Mouse (Mus musculus): ENCODE measurements around the gene Rps26. TPM values are rescaled to one million over a fixed set of nuclear protein-coding genes. Genes with fewer than 3 reads are reported as not detected.

Gene Rps26
- polyA plus RNA-seq, 1 experiment from 2014 or later = 493 TPM

DNA sequence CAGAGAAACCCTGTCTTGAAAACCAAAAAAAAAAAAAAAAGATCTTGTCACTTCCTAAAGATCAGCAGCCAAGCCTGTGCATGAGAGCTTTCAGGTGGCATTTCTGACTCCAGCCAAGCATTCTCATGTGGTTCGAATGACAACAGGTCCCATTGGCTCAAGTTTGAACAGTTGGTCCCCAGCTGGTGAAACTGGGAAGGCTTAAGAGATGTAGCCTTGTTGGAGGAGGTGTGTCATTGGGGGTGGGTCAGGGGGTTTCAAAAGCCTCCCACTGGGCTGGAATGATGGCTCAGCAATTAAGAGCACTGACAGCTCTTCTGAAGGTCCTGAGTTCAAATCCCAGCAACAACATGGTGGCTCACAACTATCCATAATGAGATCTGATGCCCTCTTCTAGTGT, 25.0 kb downstream of the Rps26 start:
- Histone ChIP-seq H3K27ac (ENCODE audit: low read depth, low read length) (no peak overlapping the region), H3K4me3 (ENCODE audit: low read depth, low read length) (no peak overlapping the region), H3K9me3 (ENCODE audit: control insufficient read depth, low read length) (no peaks in the 10 kb centered on the region), H3K4me2 (ENCODE audit: low read depth, low read length) (no peak overlapping the region), H3K36me3 (ENCODE audit: control insufficient read depth, insufficient read depth, low read length) (no peaks in the 10 kb centered on the region), H3K27me3 (ENCODE audit: control insufficient read depth, insufficient read depth, low read length) (no peaks in the 10 kb centered on the region), H3K9ac (replicated peaks; ENCODE audit: low read depth, low read length) (no peak overlapping the region), H3K4me1 (ENCODE audit: control insufficient read depth, insufficient read depth, low read length) (no peaks in the 10 kb centered on the region)
- ATAC-seq (ENCODE audit: low read depth) = no peak
- 89% methylated on average over 1 of the region's 1 CpGs for WGBS

DNA sequence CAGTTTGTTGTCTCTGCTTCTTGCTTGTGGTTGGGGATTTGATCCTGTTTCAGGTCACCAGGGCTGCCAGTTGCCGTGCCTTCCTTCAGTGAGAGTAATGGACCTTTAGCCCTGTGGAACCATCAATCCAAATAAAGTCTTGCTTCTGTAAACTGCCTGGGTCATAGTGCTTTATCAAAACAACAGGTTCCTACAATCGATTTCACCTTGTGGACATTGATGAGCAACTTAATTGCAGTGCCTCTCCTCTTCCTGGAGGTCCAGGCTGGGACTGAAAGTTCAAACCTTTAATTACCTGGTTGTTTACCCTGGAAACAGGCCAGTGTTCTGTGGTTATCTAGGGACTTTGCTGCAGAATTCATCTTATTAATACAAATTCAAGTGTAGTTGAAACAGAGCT, 28.1 kb downstream of the Rps26 start:
- Histone ChIP-seq H3K27ac (ENCODE audit: low read depth, low read length) (no peak overlapping the region), H3K4me3 (ENCODE audit: low read depth, low read length) (no peak overlapping the region), H3K27me3 (ENCODE audit: control insufficient read depth, insufficient read depth, low read length) (no peaks in the 10 kb centered on the region), H3K9me3 (ENCODE audit: control insufficient read depth, low read length) (no peaks in the 10 kb centered on the region), H3K4me1 (ENCODE audit: control insufficient read depth, insufficient read depth, low read length) (no peaks in the 10 kb centered on the region), H3K9ac (replicated peaks; ENCODE audit: low read depth, low read length) (no peak overlapping the region), H3K4me2 (ENCODE audit: low read depth, low read length) (no peak overlapping the region), H3K36me3 (ENCODE audit: control insufficient read depth, insufficient read depth, low read length) (no peaks in the 10 kb centered on the region)
- 76% methylated on average over 2 of the region's 2 CpGs for WGBS
- ATAC-seq (ENCODE audit: low read depth) = no peak

DNA sequence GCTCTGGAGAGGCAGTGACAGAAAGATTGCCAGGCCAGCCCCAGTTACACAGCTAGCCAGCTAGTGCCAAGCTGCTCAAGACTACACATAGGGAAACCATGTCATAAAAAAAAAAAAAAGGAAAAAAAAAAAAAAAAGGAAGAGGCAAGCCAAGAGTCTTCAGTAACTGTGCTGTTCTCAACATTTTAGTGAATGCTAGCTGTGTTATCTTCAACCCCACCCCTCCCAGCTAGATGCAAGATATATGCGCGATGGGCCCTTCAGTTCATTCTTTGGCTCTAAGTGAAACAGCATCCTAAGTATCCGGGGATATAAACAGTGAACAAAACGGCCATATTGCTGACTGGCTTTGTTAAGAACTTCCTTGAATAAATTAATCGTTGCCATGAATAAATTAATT, 33.8 kb downstream of the Rps26 start:
- WGBS = 70% methylated on average over 5 of the region's 5 CpGs
- Histone ChIP-seq H3K36me3 (ENCODE audit: control insufficient read depth, insufficient read depth, low read length) (no peaks in the 10 kb centered on the region), H3K4me1 (ENCODE audit: control insufficient read depth, insufficient read depth, low read length) (no peaks in the 10 kb centered on the region), H3K4me3 (ENCODE audit: low read depth, low read length) (no peak overlapping the region), H3K27ac (ENCODE audit: low read depth, low read length) (no peak overlapping the region), H3K9ac (replicated peaks; ENCODE audit: low read depth, low read length) (no peak overlapping the region), H3K9me3 (ENCODE audit: control insufficient read depth, low read length) (no peaks in the 10 kb centered on the region), H3K4me2 (ENCODE audit: low read depth, low read length) (no peak overlapping the region), H3K27me3 (ENCODE audit: control insufficient read depth, insufficient read depth, low read length) (peaks cover 18% of the 10 kb centered on the region; the same call in 1 of the 2 replicates)
- no peak for ATAC-seq (ENCODE audit: low read depth)

DNA sequence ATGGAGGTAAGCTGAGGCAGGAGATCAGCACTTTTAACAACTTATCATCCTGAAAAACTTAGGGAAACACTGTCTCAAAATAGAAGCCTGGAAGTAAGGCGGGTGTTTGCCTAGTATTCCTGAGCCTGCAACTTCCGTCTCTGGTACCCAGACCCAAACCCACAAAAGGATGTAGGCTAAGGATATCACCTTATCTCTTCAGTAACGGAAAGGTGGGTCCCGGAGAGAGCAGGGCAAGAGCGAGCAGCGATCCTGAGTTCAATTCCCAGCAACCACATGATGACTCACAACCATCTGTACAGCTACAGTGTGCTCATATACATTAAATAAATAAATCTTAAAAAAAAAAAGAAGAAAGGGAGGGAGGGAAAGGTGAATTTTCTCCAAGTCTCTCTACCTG, 35.1 kb downstream of the Rps26 start:
- no peak overlapping the region for H3K9ac ChIP-seq (replicated peaks; ENCODE audit: low read depth, low read length)
- H3K9me3 ChIP-seq (ENCODE audit: control insufficient read depth, low read length) = no peaks in the 10 kb centered on the region
- H3K36me3 ChIP-seq (ENCODE audit: control insufficient read depth, insufficient read depth, low read length) = no peaks in the 10 kb centered on the region
- peaks cover 25% of the 10 kb centered on the region for H3K27me3 ChIP-seq (ENCODE audit: control insufficient read depth, insufficient read depth, low read length)
- no peaks in the 10 kb centered on the region for H3K4me1 ChIP-seq (ENCODE audit: control insufficient read depth, insufficient read depth, low read length)
- no peak overlapping the region for H3K27ac ChIP-seq (ENCODE audit: low read depth, low read length)
- no peak overlapping the region for H3K4me3 ChIP-seq (ENCODE audit: low read depth, low read length)
- 94% methylated on average over 6 of the region's 6 CpGs for WGBS
- no peak for ATAC-seq (ENCODE audit: low read depth)
- no peak overlapping the region for H3K4me2 ChIP-seq (ENCODE audit: low read depth, low read length)

DNA sequence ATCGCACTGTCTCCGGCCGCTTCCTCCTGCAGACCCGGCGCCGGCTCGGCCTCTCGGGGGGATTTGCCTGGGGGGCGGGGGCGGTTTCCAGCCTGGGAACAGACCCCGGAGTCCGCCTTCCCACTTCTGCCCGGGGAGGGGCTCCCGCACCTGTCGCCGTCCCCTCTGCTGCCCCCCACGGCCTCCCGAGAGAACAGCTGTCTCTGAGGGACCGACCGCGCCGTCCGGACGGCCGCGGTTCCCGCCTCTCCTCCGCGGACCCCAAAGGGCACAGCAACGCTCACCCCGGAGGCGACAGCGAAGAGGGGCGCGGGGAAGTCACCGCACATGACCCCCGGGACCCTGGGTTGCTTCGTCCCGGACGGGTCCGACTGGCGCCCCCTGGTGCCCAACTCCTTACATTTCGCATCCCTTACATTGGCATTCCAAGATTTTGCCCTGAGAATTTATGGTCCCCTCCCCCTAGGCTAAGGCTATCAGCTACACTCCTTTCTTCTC, 36.3 kb downstream of the Rps26 start:
- Histone ChIP-seq H3K36me3 (ENCODE audit: control insufficient read depth, insufficient read depth, low read length) (no peaks in the 10 kb centered on the region), H3K27me3 (ENCODE audit: control insufficient read depth, insufficient read depth, low read length) (peaks cover 26% of the 10 kb centered on the region), H3K9me3 (ENCODE audit: control insufficient read depth, low read length) (no peaks in the 10 kb centered on the region), H3K27ac (ENCODE audit: low read depth, low read length) (no peak overlapping the region), H3K9ac (replicated peaks; ENCODE audit: low read depth, low read length) (peak overlapping the region; percentile 57), H3K4me1 (ENCODE audit: control insufficient read depth, insufficient read depth, low read length) (no peaks in the 10 kb centered on the region), H3K4me3 (ENCODE audit: low read depth, low read length) (peak overlapping the region; percentile 63), H3K4me2 (ENCODE audit: low read depth, low read length) (peak overlapping the region; percentile 94)
- peak; percentile 54; the same call in 1 of the 2 replicates for ATAC-seq (ENCODE audit: low read depth)
- WGBS = 0% methylated on average over 41 of the region's 43 CpGs

DNA sequence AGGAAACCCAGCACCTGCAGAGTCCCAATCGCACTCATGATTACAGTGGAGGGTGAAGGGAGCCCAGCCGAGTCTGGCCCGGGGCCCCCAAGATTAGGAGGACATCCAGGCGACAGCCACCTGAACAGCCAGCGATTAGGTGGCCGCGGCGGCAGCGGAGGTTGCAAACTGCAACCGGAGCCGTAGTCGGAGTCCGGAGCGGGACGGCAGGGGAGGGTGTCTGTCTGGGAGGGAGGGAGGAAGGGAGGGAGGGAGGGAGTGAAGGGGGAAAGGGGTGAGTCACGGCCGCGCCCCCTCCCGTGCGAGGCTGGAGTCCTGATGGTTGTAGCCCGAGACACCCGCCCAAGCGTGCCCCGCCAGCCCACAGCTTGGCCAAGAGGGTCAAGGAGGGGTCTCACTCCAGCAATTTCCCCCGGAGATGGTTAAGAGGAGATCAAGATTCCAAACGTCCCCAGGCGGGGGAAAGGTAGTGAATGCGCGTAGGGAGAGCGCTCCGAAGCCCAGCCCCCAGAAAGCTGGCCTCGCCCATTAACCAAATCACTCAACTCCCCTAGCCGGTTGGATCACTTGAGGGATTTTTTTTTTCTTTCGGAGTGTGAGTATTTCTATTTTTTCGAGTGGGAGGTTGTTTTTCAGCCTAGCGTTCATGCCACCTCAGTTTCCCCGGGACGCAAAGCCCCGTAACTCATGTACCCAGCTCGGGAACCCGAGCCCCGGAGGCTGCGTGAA, 36.9 kb downstream of the Rps26 start, which contains the start of gene Erbb3:
TSS of gene Erbb3 (minus strand) at position 189 of the 729 bp plus-strand sequence.
- peak within 1 kb of the TSS; percentile 63 for H3K4me3 ChIP-seq (ENCODE audit: low read depth, low read length)
- no peaks in the 10 kb centered on the region for H3K4me1 ChIP-seq (ENCODE audit: control insufficient read depth, insufficient read depth, low read length)
- peaks cover 26% of the 10 kb centered on the region for H3K27me3 ChIP-seq (ENCODE audit: control insufficient read depth, insufficient read depth, low read length)
- under 1% methylated on average over 42 of the region's 43 CpGs for WGBS
- no peak within 1 kb of the TSS for H3K27ac ChIP-seq (ENCODE audit: low read depth, low read length)
- peak within 1 kb of the TSS; percentile 57 for H3K9ac ChIP-seq (replicated peaks; ENCODE audit: low read depth, low read length)
- peak; percentile 22; the same call in 1 of the 2 replicates for ATAC-seq (ENCODE audit: low read depth)
- no peaks in the 10 kb centered on the region for H3K9me3 ChIP-seq (ENCODE audit: control insufficient read depth, low read length)
- H3K36me3 ChIP-seq (ENCODE audit: control insufficient read depth, insufficient read depth, low read length) = no peaks in the 10 kb centered on the region
- H3K4me2 ChIP-seq (ENCODE audit: low read depth, low read length) = peak within 1 kb of the TSS; percentile 94

DNA sequence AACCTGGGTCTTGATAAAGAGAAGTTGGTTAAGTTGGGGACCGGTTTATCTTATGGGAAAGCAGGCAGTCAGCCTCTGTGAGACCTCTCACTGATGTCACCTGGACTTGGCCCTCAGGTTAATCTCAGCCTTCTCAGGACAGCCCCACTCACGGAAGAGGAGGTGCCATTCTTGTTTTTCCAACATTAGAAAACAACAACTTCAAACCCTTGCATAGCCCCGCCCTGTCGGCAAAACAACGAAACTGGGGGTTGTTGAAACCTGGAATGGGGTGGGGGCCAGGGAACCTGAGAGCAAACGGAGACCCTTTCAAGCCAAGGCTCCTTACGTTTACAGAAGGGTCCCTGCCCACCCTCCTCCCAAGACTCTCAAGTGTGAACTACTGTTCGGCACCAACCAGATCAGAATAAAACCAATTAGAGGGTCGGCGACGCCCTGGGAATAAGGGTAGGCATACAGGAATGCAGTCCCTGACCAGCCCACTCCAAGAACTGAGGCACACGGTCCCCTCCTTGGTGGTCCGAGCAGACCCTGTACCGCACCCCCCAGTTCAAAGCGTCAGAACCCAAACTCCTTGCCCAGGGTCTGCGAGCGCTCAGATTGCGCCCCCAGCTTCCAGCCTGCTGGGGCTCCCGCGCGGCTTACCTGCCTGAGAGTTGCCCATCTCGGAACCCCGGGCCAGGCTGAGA, 37.6 kb downstream of the Rps26 start:
- Histone ChIP-seq H3K4me2 (ENCODE audit: low read depth, low read length) (peak overlapping the region; percentile 94), H3K9me3 (ENCODE audit: control insufficient read depth, low read length) (no peaks in the 10 kb centered on the region), H3K4me1 (ENCODE audit: control insufficient read depth, insufficient read depth, low read length) (no peaks in the 10 kb centered on the region), H3K4me3 (ENCODE audit: low read depth, low read length) (peak overlapping the region; percentile 63), H3K27ac (ENCODE audit: low read depth, low read length) (no peak overlapping the region), H3K9ac (replicated peaks; ENCODE audit: low read depth, low read length) (peak overlapping the region; percentile 34), H3K27me3 (ENCODE audit: control insufficient read depth, insufficient read depth, low read length) (peaks cover 26% of the 10 kb centered on the region), H3K36me3 (ENCODE audit: control insufficient read depth, insufficient read depth, low read length) (no peaks in the 10 kb centered on the region)
- ATAC-seq (ENCODE audit: low read depth) = no peak
- 3% methylated on average over 23 of the region's 23 CpGs for WGBS

DNA sequence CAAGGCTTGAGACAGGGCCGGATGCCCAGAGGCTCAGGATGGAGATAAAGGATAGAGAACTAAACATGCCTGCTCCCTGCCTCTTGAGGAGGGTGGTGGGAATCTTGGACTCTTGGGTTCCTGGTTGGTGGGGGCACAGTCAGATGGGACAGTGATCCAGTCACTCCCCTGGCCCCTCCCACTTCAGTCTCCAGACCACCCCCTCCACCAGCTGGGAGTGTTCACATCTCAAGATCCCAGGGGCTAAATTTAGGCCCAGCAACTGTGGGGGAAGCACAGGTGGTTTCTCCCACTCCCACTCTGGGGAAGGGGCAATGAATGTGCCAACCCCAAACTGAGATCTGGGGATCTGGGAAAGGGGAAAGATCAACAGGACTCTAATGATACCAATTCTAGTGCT, 38.4 kb downstream of the Rps26 start:
- H3K27ac ChIP-seq (ENCODE audit: low read depth, low read length) = no peak overlapping the region
- H3K9ac ChIP-seq (replicated peaks; ENCODE audit: low read depth, low read length) = no peak overlapping the region
- no peak overlapping the region for H3K4me3 ChIP-seq (ENCODE audit: low read depth, low read length)
- no peaks in the 10 kb centered on the region for H3K9me3 ChIP-seq (ENCODE audit: control insufficient read depth, low read length)
- no peak overlapping the region; the same call in 1 of the 2 replicates for H3K4me2 ChIP-seq (ENCODE audit: low read depth, low read length)
- no peaks in the 10 kb centered on the region for H3K4me1 ChIP-seq (ENCODE audit: control insufficient read depth, insufficient read depth, low read length)
- 23% methylated on average over 1 of the region's 1 CpGs for WGBS
- no peaks in the 10 kb centered on the region for H3K36me3 ChIP-seq (ENCODE audit: control insufficient read depth, insufficient read depth, low read length)
- no peak for ATAC-seq (ENCODE audit: low read depth)
- peaks cover 26% of the 10 kb centered on the region for H3K27me3 ChIP-seq (ENCODE audit: control insufficient read depth, insufficient read depth, low read length)

DNA sequence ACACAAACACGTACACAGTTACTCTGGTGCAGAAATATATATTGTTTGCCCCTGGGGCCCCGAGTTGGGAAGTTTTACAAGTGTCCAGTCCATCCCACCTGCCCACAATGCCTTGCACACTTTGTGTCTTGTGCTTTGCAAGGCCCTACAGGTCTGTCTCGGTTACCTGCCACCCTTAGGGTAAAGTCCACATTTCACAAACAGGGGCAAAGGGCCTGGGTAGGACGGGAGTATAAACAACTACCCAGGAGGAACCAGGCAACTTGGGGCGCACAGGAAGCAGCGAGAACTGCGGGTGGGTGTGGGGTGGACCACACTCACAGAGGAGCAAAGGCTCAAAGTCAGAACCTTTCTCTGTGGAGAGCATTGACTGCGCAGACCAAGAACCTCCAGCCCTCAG, 38.9 kb downstream of the Rps26 start:
- Histone ChIP-seq H3K27ac (ENCODE audit: low read depth, low read length) (no peak overlapping the region), H3K4me3 (ENCODE audit: low read depth, low read length) (no peak overlapping the region; the same call in 1 of the 2 replicates)
- no peak for ATAC-seq (ENCODE audit: low read depth)

More for the DNA sequence above, 38.9 kb downstream of the Rps26 start:
- H3K4me1 ChIP-seq (ENCODE audit: control insufficient read depth, insufficient read depth, low read length) = no peaks in the 10 kb centered on the region
- no peak overlapping the region for H3K9ac ChIP-seq (replicated peaks; ENCODE audit: low read depth, low read length)
- no peaks in the 10 kb centered on the region for H3K36me3 ChIP-seq (ENCODE audit: control insufficient read depth, insufficient read depth, low read length)
- WGBS = 60% methylated on average over 8 of the region's 8 CpGs
- H3K4me2 ChIP-seq (ENCODE audit: low read depth, low read length) = 0 out of 2 replicates have a peak overlapping the region, but pooled peaks have one; percentile 5
- H3K27me3 ChIP-seq (ENCODE audit: control insufficient read depth, insufficient read depth, low read length) = peaks cover 26% of the 10 kb centered on the region
- no peaks in the 10 kb centered on the region for H3K9me3 ChIP-seq (ENCODE audit: control insufficient read depth, low read length)
